Mouse (Mus musculus) monocyte, adult 5-6 weeks (primary cell): ENCODE data around the gene Grin2b. TPM values are rescaled to one million over a fixed set of nuclear protein-coding genes. Genes with fewer than 3 reads are reported as not detected.

Source experiments
- ATAC-seq: fragments of 153-309, 156-312 bp; replicated peaks from 2 replicates; pipeline ENCODE4 v1.8.0; 2017; ENCODE audit warnings: mild to moderate bottlenecking; ENCODE audit not compliant: low TSS enrichment, insufficient number of reproducible peaks, severe bottlenecking, poor library complexity, low FRiP score
- total RNA-seq: library from RNA; stranded (forward); fragments of 200-1000, 200-491, 200-594 nt; gene quantifications from 3 replicates; pipeline ENCODE4 v1.2.3, GENCODE M21; 2017

The Grin2b gene
- total RNA-seq, 1 experiment from 2014 or later = 0.10 TPM

DNA sequence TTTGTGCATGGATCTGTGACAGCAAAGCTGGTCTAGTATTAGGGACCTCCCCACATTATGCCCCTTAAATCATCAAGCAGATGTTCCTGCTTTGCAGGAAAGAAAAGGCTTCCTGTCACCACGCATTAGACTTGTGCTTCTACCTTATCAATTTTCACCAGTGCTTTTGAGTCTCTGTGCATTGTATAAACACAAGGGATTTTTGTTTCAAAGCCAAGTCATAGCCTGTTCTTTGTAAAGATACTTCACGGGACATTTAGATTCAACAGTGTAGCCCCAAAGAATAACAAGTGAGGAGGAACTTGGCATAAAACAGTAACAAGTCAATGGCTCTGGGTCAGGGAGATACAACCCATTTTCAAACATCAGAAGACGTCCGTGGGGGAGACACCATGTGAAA lies 498.9 kb downstream of the Grin2b start:
- no peak for ATAC-seq

DNA sequence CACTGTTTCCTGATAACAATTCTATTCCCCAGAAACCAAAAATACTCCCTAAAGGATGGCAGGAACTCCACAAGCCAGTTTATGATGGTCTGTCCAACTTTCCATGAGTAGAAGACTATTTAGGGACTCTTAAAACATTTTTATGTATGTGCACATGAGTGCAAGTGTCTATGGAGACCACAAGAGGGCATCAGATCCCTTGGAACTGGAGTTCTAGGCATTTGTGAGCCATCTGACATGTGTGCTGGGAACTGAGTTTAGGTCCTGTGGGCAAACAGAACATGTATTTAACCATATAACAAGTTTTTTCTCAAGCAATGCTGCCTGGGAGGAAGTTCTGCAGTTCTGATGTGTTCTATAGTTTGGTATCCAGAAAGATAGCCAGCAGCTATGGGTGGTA lies 501.3 kb downstream of the Grin2b start:
- ATAC-seq = no peak

Other genes with a start within 250 kb of the Grin2b start
- not detected in 3 replicates for gene Gm8994, start 154.0 kb upstream of the Grin2b start, total RNA-seq
- gene E330021D16Rik, start 242.1 kb upstream of the Grin2b start, total RNA-seq = 0.75 TPM in 1 of 3 replicates, not detected in the others